Mouse (Mus musculus) thymus, adult 2 months (tissue): ENCODE measurements around the gene Arrdc2.

Source experiments
- CTCF ChIP-seq: fragments of 200-500 bp; IDR thresholded peaks from 2 replicates; pipeline ENCODE4 v1.5.1; 2012; ENCODE audit warnings: mild to moderate bottlenecking, control low read depth, low read length, moderate library complexity, borderline replicate concordance; ENCODE audit not compliant: control insufficient read depth, poor library complexity, insufficient read depth; ENCODE audit errors: extremely low read depth
- POLR2A ChIP-seq: fragments of 200-500 bp; IDR thresholded peaks from 2 replicates; pipeline ENCODE4 v1.6.1; 2012; ENCODE audit warnings: mild to moderate bottlenecking, low read length, control low read depth, moderate library complexity; ENCODE audit not compliant: control insufficient read depth, poor library complexity, insufficient read depth; ENCODE audit errors: extremely low read depth

- TF ChIP-seq POLR2A: no peak
- no peak for TF ChIP-seq CTCF
Measured at GRCm38 (mm10) chr8:70850947-70851346, 11.4 kb upstream of the Arrdc2 start.
